Comparison of ENCODE assay signal across 9 mouse cellular contexts in the genomic region with DNA sequence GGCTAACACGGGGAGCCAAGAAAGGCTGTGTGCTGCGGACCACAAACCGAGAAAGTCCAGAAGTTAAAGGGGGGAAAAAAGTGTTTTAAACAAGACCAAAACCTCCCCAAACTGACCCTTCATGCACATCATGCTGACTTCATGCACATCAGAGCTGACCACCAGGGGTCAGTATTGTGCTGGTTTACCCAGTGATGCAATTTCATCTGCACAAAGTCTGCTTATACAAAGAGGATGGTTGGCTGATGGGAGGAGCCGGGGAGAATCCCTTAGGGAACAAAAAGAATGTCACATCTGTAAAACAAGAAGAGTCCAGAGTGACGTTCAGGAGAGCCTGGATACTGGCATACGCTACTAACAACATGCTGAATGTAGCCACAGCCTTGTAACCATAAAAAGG. TPM values are rescaled to one million over a fixed set of nuclear protein-coding genes. Genes with fewer than 3 reads are reported as not detected.
DNase-seq lines count a peak whose midpoint lies in the region; TF ChIP-seq lines count a peak whose summit lies in the region.
"Had no signal": no experiment of that assay in that cellular context is flagged by ENCODE, and none has a peak within 500 bp of the region (broad histone marks: within the 10 kb centered on the region; RNA-seq: fewer than 3 reads in every experiment).

No protein-coding gene starts in this region.

- H3K4me3 ChIP-seq in E14TG2a.4 (replicated peaks; ENCODE audit: low read length) = no peak overlapping the region
- H3K4me3 ChIP-seq: neural tube, embryonic 13.5 days had no signal

- no peaks in the 10 kb centered on the region for H3K36me3 ChIP-seq in E14TG2a.4 (ENCODE audit: insufficient read depth, low read length)
- H3K36me3 ChIP-seq: neural tube, embryonic 13.5 days had no signal

- peak; percentile 70 for DNase-seq in adrenal gland, adult 2 months
- DNase-seq in embryo, embryonic 11.5 days (ENCODE audit: low read depth, low spot score) = peak; percentile 72
- peak; percentile 64 for DNase-seq in heart, adult 8-10 months (ENCODE audit: low spot score)
- DNase-seq in layer of hippocampus, postnatal 10 days (ENCODE audit: low spot score in 2 of 2) = peak; percentile 82 to 83
- peak; percentile 76 for DNase-seq in lung, postnatal 10 days
- peak; percentile 64 to 79 for DNase-seq in right cerebral cortex, postnatal 10 days (ENCODE audit: low spot score in 2 of 2)
- DNase-seq in urinary bladder, postnatal 25 days (ENCODE audit: low spot score) = peak; percentile 72

- peak; percentile 86 for TF ChIP-seq CTCF in E14TG2a.4 (conservative IDR thresholded peaks at IDR 0.05; ENCODE audit: low read length)

- 0 out of 2 replicates have a peak, but pooled peaks cover under 1% of the 10 kb centered on the region for H3K27me3 ChIP-seq in E14TG2a.4 (ENCODE audit: insufficient read depth, low read length)
- H3K27me3 ChIP-seq: neural tube, embryonic 13.5 days had no signal

- H3K4me1 ChIP-seq in E14TG2a.4 (replicated peaks; ENCODE audit: low read depth, low read length) = peaks cover 16% of the 10 kb centered on the region
- H3K4me1 ChIP-seq: neural tube, embryonic 13.5 days had no signal

- H3K9me3 ChIP-seq in E14TG2a.4 (ENCODE audit: low read length) = no peaks in the 10 kb centered on the region
- H3K9me3 ChIP-seq: neural tube, embryonic 13.5 days had no signal

RNA-seq across cellular contexts. Expression of a gene that starts 10.8 kb away (rescaled TPM):
- 1 to 10 TPM in 1 of 2 experiments, under 1 TPM in 1; 0.23 to 1.2 TPM for total RNA-seq in adrenal gland, adult 2 months (2021)
- polyA plus RNA-seq in adrenal gland, adult 2 months (2012; rRNA removed) = 1.0 and 1.3 TPM in 2 replicates
- total RNA-seq in heart, adult 8-10 months (2022) = under 1 TPM in 2 of 4 experiments, not detected in 2; 0.17 to 0.19 TPM
- total RNA-seq in layer of hippocampus, postnatal 10 days (2021) = not detected

RNA-seq across cellular contexts. Expression of a gene that starts 24.4 kb away (rescaled TPM):
- under 1 TPM; 0.20 to 0.38 TPM for total RNA-seq in adrenal gland, adult 2 months (2021)
- polyA plus RNA-seq in adrenal gland, adult 2 months (2012; rRNA removed) = 0.26 and 0.42 TPM in 2 replicates
- total RNA-seq in heart, adult 8-10 months (2022) = under 1 TPM; 0.56 to 0.82 (median 0.64) TPM
- total RNA-seq in layer of hippocampus, postnatal 10 days (2021) = under 1 TPM; 0.13 to 0.37 TPM
- polyA plus RNA-seq: neural tube, embryonic 13.5 days had no signal

RNA-seq across cellular contexts. Expression of a gene that starts 27.3 kb away (rescaled TPM):
- under 1 TPM in 1 of 2 experiments, not detected in 1; 0.48 TPM for total RNA-seq in adrenal gland, adult 2 months (2021)
- not detected in 2 replicates for polyA plus RNA-seq in adrenal gland, adult 2 months (2012; rRNA removed)
- not detected for total RNA-seq in heart, adult 8-10 months (2022)
- not detected for total RNA-seq in layer of hippocampus, postnatal 10 days (2021)

RNA-seq across cellular contexts. Expression of a gene that starts 41.1 kb away (rescaled TPM):
- total RNA-seq in adrenal gland, adult 2 months (2021) = under 1 TPM; 0.14 to 0.43 TPM
- polyA plus RNA-seq in adrenal gland, adult 2 months (2012; rRNA removed) = 0.10 and 0.19 TPM in 2 replicates
- total RNA-seq in heart, adult 8-10 months (2022) = 1 to 10 TPM in 1 of 4 experiments, under 1 TPM in 3; 0.12 to 1.1 (median 0.16) TPM
- total RNA-seq in layer of hippocampus, postnatal 10 days (2021) = not detected

RNA-seq across cellular contexts. Expression of a gene that starts 42.3 kb away (rescaled TPM):
- under 1 TPM; 0.17 to 0.24 TPM for total RNA-seq in adrenal gland, adult 2 months (2021)
- polyA plus RNA-seq in adrenal gland, adult 2 months (2012; rRNA removed) = not detected in 2 replicates
- total RNA-seq in heart, adult 8-10 months (2022) = under 1 TPM in 2 of 4 experiments, not detected in 2; 0.12 to 0.49 TPM
- total RNA-seq in layer of hippocampus, postnatal 10 days (2021) = not detected
